Mouse (Mus musculus) spleen, postnatal 4 days (tissue): ENCODE results near the gene Rfng.
"Not testable (repeated sequence)": the region's sequence is repeated elsewhere in the genome, so short reads cannot be mapped to it uniquely, and the experiment has no call there.

Experiments
- DNase-seq, 2 experiments: peaks; one replicate each; pipeline ENCODE4 v3.0.0; 2022; ENCODE audit warnings: low spot score in 2 of 2

Gene Rfng

DNA sequence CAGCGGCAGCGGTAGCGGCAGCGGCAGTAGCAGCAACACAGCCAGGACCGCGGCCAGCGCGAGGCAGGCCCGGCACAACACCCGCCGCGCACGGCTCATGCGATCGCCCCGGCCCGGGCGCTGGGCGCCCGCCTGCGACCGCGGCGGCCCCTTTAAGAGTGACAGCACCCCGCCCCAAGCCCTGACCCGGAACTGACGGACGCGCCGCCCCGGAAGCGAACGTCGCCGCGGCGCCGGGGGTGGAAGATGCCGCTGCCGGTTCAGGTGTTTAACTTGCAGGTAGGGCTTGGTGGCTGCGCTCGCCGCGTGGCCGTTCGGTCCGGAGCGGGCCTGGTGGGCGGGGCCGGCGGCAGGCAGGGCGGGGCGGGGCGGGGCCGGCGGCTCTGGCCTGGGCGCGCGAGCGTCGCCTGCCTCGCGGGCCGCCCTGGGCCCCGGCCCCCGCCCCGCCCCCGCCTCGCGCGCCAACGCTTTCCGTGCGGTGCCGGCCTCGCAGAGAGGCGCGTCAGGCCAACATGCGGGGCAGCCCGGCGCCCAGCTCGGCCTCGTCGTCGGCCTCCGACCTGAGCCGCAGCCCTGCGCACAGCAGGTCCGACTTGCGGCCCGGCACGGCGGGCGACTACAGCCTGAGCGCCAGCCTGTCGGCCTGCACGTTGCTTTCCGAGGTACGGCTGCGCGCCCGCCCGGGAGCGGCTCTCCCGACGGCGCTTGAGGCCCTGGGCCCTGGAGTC is at the start of gene Rfng, which contains the start of gene Gps1:
Gene Rfng (minus strand): TSS at position 144 of the 728 bp plus-strand sequence.
Gene Gps1 (plus strand): TSS at position 209 of the 728 bp plus-strand sequence.
- DNase-seq = peak; percentile 83 to 91

- not testable (repeated sequence) for DNase-seq
These were observed 49.0 kb upstream of the Rfng start for GRCm38 (mm10) chr11:120832962-120833361.

- DNase-seq = peak in 1 of 2 experiments; percentile 53
These were observed 47.8 kb upstream of the Rfng start for GRCm38 (mm10) chr11:120831659-120832440.

- peak in 1 of 2 experiments; percentile 56 for DNase-seq
These were observed 46.7 kb upstream of the Rfng start for GRCm38 (mm10) chr11:120830686-120831085.

GRCm38 (mm10) chr11:120829757-120830532 is 45.9 kb upstream of the Rfng start:
- peak in 1 of 2 experiments; percentile 52 for DNase-seq

- DNase-seq = peak in 1 of 2 experiments; percentile 60
These were observed 44.4 kb upstream of the Rfng start for GRCm38 (mm10) chr11:120828416-120828815.

- peak in 1 of 2 experiments; percentile 60 for DNase-seq
These were observed 42.3 kb upstream of the Rfng start for GRCm38 (mm10) chr11:120826016-120826953.

DNA sequence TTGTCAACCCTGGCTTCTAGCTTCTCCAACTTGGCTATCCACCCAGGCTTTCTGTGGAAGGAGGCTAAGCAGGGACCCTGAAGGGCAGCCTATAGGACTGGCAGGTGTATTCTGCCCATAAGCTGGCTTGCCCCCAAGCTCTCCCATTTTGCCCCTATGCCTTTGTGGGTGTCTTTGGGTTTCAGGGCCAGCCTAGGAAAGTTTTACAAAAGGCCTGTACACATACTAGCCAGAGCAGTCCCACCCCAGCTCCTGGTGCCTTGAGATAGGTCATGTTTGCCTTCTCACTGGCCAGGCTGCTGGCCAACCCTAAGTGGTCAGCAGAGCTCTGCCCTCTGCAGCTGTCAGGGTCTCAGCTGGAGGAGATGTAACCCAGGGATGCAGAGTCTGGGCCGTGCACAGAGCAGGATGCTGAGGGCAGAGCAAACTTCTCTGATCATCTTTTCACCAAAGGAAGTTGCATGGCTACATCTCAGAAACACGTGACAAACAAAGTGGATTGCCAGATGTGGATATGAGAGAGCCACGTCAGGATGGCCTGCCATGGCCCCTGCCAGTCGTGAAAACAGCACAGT is 41.4 kb upstream of the Rfng start:
- DNase-seq = peak in 1 of 2 experiments; percentile 59

DNA sequence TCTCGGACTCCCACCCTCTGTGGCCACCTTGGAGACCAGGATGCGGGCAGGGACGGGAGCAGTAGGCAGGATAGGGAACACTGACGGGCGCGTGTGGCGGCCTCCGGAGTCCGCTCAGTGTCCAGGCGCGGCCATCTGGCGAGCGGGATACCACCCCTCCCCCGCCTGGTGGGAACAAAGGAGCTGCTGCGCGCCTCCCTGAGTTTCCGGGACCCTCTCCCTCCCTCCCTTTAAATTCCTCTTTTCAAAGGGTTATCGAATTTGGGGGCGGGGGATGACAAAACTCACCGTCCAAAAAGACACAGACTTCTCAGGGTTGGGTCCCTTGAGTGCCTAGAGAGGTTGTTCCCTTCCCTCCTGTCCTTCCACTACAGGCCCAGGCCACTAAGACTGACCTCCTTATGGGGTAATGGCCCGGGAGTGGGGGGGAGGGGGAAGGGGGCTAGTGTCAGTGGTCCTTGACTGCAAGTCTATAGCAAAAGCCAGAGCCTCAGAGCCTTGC is 40.8 kb upstream of the Rfng start:
- no peak for DNase-seq

- peak; percentile 91 to 95 for DNase-seq
These were observed 40.2 kb upstream of the Rfng start, which contains the start of gene Fasn for GRCm38 (mm10) chr11:120823956-120824786. Gene Fasn, minus strand, starts transcription at chr11:120824547.

- DNase-seq = peak in 1 of 2 experiments; percentile 54
These were observed 39.5 kb upstream of the Rfng start for GRCm38 (mm10) chr11:120823551-120823947.

DNA sequence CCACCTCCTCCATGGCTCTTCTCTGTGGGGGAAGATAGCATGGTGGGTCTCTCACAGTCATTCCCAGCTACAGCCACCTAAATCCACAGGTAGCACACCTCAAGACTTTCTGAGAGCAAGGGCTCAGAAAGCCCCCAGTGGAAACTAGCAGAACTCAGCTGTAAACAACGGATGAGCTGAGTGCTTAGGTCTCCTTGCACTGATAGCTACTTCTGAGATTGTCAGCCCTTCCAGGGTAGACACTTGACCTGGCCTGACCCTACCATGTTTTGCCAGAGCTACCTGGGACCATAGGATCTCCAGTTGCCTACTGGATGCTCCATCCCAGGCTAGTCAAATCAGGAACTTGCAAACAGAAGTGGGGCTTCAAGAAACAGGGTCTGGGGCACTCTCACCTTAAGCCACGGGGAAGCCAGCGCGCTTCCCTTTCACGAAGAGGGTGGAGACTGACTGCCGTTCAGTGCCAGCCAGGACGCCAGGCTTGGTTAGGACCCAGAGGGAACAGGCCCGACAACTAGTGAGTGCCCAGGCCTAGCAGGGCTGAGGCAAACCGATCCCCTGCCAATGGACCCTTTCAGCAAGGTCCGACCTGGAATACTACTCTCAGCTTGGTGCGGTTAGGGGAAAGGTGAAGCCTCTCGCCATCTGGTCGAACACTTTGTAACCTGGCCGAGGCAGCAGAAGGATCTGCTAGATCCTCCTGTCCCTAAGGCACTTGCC is 39.0 kb upstream of the Rfng start:
- DNase-seq = peak in 1 of 2 experiments; percentile 73

- no peak for DNase-seq
These were observed 38.3 kb upstream of the Rfng start for GRCm38 (mm10) chr11:120822321-120822720.

- DNase-seq = no peak
These were observed 37.3 kb upstream of the Rfng start for GRCm38 (mm10) chr11:120821076-120821922.

GRCm38 (mm10) chr11:120820546-120820945 is 36.5 kb upstream of the Rfng start:
- no peak for DNase-seq

- no peak for DNase-seq
These were observed 35.5 kb upstream of the Rfng start for GRCm38 (mm10) chr11:120819556-120819955.

- no peak for DNase-seq
These were observed 34.2 kb upstream of the Rfng start for GRCm38 (mm10) chr11:120818251-120818650.

GRCm38 (mm10) chr11:120817358-120817757 is 33.4 kb upstream of the Rfng start:
- DNase-seq = no peak
